Mouse (Mus musculus): Measurements from ENCODE around the gene Socs4.
"Not testable (repeated sequence)": the region's sequence is repeated elsewhere in the genome, so short reads cannot be mapped to it uniquely, and the experiment has no call there.

The Socs4 gene

DNA sequence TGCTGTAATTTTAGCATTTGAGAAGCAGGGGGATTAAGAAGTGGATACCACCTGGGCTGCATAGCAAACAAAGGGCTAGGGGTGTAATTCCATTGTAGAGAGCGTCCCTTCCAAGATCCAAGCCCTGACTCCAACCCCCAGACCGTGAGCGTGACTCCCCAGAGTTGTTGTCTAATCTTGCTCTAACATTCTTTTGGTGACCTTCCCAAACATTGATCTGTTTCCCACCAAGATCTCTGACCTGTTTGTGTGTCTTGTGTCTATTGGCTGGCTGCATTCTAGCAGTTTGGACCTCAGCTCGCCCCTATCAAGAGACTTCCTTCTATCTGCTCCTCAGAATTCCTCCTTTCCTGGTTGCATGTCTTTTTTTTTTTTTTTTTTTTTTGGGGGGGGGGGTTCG is 10.3 kb downstream of the Socs4 start:
- no peak for DNase-seq (ENCODE audit: low spot score in 2 of 2)

DNA sequence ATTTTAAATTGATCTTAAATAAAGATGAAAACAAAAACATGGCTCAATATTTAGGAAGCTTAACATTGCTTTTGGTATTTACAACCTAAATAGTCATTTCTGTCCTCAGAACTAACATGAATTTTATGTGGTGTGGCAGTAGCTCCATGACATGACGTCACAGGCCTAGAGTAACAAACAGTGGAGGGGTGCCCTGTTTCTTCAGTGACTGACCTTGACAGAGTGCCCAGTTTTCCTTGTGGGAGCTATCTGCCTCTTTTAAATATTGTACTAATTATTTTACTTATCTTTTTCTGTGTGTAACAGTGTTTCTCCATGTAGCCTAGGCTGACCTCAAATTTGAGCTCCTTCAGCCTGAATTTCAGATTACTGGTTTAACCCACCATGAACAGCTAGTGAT is 15.0 kb downstream of the Socs4 start:
- no peak for DNase-seq (ENCODE audit: low spot score in 2 of 2)

DNA sequence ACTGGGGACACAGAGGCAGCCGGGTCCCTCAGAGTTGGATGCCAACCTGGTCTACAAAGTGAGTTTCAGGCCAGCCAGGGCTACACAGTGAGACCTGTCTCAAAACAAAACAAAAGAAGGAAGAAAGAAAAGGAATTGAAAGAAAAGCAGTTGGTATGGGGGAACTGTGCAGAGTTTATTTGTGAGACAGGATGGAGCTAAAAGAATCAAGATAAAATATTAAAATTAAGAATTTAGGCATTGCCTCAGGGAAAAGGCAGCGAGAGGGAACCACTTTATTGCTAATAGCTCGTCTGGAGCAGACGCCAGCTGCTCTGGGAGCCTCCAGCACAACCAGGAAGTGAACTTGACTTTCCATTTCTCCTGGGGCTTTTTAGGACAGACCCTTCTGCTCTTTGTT is 17.4 kb downstream of the Socs4 start:
- no peak for DNase-seq (ENCODE audit: low spot score in 2 of 2)

DNA sequence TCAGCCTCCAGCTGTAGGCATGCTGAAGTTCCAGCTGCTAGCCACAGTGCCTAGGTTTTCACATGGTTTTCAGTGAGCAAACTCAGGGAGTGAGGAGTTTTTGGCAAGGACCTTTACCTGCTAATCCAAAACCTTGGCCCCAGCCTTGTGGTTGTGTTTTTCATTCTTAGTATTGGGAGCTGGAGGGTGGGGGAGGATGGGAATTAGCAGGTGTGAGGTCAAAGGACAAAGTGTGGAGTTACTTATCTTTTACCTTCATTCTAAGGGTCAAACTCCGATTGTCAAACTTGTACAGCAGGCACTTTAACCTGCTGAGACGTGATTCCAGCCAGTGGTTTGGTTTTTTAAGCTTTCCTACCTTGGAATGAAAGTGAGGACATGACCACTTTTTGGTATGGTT is 19.5 kb downstream of the Socs4 start:
- DNase-seq (ENCODE audit: low spot score in 2 of 2), result no peak

DNA sequence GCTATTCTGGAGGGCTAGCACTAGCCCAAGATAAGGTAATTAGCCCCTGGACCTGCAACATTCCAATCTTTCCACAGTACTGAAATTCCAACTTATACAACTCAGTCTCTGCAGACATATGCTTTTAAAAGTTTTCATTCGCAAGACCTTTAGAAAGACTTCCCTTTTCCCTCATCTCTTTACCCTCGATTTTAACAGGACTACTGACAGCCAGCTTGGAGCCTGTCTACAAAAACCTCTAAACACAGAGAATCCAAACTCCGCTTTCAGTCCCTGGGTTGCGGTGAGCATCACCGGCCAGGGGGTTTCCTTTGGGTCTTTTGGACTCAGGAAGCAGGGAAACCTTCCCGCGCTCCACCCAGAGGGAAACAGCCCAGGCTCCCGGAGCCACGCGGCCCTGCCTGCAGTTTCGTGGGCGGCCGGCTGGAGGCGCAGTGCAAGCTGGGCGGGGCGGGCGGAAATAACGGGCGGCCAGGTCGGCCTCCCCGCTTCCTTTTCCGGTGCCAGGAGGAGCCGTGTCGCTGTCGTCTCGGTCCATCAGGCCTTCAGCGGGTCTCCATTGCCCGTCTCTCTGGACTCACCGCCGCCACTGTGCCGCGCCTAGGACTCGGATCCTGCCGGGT is 21.2 kb downstream of the Socs4 start, which contains the start of gene Mapk1ip1l:
Gene Mapk1ip1l (plus strand): TSS at position 482 of the 623 bp plus-strand sequence.
- peak; percentile 91 to 92 for DNase-seq (ENCODE audit: low spot score in 2 of 2)

DNA sequence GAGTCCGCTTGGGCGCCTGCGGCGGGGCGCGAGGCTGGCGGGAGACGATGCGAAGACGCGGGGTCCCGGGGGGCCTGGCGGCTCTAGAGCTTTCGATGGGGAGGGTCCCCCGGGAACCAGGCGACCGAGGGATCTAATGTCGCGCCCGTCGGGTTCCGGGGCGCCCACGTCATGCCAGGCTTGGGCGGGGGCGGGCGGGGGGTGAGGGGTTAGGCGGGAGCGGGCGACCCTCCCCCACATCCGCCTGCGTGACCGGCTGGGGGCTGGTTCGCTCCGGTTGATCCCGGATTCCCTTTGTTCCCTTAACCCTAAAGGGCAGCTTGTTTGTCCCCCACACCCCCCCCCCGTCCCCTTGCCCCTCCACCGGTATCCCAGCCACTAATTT is 21.7 kb downstream of the Socs4 start:
- DNase-seq (ENCODE audit: low spot score in 2 of 2), result no peak

DNA sequence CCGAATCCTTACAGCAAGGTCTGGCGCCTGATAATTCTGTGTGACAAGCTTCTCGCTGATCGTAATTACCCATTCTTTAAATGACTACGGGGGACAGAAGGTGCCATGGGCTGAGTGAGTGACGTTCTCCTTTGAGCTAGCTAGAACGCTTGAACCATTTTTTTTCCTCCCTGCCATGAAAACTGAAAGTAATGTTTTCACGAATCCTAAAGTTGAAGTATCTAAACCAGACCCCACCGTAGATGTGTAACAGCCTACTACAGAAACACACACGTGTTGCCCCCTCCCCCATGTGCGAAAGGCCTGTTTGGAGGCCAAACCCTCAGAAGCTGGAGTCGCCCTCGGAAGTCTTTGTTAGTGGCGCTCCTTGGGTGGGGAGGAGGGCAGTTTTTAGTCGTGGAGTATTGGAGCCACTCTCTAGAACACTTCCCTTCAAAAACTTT is 22.1 kb downstream of the Socs4 start:
- DNase-seq (ENCODE audit: low spot score in 2 of 2), result peak; percentile 15 to 21

DNA sequence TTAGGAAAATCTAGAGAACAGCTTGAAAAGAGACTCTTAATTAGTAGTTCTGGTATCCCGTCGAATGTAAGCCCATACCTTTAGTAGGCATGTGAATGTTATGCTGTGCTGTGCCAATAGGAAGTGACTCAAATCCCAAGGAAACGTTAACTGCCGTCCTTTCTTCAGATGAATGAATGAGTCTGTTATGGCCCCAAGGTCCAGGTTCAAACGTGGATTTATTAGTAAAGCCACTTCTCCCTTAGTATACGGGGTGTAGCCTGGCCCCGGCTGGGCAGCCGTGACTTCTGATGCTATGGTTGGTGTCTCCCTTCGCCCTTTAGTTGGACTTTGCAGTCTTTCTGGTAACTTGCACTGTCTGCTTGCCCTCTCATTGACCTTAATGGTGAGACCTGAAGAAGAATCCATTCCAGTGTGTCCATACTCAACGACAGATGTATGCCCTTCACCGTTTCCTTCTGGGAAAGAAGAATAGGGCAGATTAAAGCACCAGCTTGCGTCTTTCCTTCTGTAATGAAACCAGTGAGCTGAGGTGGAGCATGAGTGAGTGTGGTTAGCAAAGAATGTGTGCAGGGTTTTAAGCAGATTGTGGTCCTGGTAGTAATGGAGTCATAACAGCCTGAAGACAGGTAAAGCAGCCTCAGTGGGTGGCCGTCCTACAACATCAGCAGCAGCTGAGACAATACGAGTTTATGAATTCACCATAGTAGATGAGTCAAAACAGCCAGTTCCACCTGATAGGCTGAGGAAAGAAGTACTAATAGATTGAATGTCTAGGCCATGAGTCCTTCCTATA is 26.4 kb downstream of the Socs4 start:
- DNase-seq (ENCODE audit: low spot score in 2 of 2), result no peak

DNA sequence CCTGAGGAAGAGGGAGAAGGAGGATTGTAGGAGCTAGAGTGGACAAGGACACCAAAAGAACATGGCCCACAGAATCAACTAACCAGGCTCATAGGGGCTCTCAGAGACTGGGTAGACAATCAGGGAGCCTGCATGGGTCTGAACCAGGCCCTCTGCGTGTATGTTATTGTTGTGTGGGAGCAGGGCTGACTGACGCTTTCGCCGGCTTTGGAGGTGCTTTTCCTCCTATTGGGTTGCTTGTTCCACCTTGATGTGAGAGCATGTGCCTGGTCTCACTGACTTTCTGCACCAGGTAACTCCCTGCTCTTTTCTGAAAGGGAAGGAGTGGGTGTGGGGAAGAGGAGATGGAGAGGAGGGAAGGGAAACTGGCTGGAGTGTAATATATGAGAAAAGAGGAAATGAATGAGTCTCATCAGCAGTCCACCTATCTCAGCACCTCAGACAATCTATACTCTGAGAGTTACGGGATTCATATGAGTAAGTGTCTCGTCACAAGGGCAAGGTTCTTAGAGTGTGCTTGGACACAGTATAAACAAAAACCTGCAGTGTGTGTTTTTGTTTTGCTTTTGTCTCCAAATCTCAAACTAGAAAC is 28.2 kb downstream of the Socs4 start:
- DNase-seq (ENCODE audit: low spot score in 2 of 2), result no peak

DNA sequence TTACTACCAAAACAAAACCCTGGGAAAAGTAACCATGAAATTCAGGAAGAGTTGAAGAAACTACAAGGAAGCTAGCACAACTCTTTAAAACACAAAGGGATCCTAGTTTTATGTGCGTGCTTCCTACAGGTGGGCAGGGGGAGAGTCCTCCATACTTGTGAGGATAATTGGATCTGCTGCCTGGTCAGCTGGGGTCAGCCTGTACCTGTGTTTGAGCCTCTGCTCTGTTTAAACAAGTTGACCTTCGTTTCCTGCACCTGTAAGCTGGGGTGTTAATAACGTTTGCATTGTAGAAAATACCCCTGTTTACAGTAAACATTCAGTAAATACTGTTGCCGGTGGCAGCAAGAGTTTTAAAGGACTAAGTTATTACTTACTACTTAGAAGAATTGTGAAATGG is 29.2 kb downstream of the Socs4 start:
- DNase-seq (ENCODE audit: low spot score in 2 of 2), result no peak

DNA sequence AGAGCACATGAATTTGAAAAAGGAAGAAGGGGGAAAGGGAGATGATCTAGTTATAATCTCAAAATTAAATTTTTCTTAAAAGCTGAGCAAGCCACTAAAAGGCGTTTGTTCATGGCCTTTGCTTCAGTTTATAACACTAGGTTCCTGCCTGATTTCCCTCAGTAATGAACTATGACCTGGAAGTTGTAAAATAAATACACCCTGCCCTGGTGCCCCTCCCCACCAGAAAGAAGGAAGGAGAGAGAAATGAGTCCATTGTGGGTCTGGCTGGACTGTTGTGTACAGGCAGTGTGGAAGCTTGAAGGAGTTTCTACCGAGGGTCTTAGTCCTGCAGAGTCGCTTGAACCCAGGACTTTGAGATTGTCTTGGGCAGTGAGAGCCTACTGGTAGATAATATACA is 30.9 kb downstream of the Socs4 start:
- no peak for DNase-seq (ENCODE audit: low spot score in 2 of 2)

DNA sequence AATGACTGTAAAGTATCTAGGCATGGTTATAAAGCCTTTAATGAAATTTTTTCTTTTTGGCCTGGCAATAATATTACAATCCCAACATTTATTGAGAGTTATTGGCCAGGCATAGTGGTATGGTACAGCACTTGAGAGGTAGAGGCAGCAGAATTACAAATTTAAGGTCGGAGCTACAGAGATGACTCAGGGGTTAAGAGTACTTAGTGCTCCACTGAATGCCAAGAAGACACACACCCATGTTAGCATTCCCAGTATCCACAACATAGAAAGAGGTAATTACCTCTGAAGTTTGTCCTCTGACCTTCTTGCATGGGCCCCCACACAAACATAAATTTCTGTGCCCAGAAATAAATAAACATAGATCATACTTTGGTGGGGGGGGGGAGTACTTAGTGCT is 32.3 kb downstream of the Socs4 start:
- no peak for DNase-seq (ENCODE audit: low spot score in 2 of 2)

DNA sequence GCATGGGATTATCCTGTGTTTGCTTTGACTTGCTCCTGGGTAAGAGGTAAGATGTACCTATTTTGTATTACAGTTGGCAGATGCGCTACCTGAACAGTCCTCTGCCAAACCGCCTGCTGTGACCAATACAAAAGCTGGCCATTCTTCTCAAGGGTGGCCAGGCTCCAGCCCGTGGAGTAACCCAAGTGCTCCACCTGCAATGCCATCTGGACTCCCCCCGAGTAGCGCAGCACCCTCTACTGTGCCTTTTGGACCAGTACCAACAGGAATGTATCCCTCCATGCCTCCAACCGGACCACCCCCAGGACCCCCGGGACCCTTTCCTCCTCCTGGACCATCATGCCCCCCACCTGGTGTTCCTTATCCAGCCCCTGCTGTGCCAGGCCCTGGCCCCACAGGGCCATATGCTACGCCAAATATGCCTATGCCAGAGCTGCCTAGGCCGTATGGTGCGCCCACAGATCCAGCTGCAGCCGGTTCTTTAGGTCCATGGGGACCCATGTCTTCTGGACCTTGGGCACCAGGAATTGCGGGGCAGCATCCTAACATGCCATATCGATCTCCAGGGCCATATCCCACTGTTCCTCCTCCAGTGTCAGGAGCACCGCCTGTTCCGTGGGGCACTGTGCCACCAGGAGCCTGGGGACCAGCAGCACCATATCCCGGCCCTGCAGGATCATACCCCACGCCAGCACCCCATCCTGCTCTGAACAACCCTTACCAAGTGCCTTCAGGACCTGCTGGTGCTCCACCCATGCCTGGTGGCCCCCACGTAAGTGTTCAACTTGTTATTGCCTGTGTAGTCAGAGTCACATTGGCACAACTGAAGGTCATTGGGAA is 33.8 kb downstream of the Socs4 start:
- no peak for DNase-seq (ENCODE audit: low spot score in 2 of 2)

DNA sequence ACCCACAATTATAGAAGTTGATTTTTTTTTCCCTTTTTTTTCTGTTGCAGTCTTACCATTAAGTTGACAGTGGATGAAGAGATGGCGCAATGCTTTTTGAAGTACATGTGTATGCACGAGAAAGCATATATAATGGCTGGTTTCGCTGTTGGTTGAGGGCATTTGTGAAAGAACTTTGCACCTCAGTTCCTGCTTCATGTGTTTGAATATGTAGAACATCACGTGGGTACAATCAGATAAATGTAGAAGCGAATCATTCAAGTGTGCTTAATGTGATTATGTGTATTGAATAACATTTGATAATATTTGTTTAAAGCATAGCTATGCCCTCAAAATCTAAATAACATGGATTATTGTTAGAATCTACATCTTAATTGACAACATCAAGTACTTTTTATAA is 42.6 kb downstream of the Socs4 start:
- no peak for DNase-seq (ENCODE audit: low spot score in 2 of 2)

DNA sequence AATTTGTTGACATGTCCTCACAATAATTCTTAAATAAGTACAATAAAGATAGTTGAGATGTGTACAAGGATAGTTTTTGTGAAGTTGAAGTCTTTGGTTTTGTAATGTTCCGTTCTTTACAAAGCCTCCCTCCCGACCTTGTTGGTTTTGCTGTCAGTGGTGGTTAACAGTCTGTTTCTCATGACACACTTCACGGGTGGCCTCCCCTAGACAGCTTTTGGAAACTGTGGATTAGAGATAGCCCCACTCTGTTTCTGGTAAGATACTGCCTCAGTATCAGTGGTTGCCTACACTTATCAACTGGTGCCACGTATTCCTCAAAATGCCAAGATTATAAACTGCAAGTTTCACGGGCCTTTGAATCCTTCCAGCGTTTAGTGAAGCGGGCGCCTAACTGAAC is 44.9 kb downstream of the Socs4 start:
- DNase-seq (ENCODE audit: low spot score in 2 of 2), result not testable (repeated sequence)

DNA sequence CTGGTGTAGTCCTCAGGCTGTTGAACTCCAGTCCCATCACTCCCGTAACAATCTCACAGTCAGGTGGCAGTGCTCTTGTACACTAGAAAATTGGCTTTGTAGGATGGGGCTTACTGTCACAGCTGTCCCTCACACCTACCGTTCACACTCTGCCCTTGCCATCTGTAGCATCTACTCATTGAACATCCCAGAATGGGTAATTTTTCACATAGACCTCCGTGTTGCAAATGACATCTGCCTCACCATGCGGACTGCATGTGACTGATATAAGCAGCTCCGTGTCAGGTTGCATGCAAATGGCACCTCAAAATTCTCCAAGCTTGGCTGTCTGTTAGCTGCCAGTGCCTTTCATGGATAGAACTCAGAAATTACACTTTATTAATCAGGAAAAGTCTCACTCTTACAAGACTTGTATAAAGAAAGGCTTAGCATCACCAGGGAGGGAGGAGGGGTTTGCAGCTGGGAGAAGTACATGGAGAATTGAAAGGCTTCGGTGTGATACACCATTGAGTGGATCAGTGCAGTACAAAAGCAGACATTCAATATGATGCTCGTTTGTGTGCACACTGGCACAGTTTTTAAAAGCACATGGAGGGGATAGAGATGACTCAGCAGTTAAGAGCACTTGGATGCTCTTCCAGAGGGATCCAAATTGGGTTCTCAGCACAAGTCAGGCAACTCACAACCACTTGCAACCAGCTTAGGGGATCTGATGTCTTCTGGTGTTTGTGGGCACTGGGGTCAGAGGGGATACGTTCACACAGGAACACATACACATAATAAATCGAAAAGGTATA is 49.4 kb downstream of the Socs4 start:
- no peak for DNase-seq (ENCODE audit: low spot score in 2 of 2)

DNA sequence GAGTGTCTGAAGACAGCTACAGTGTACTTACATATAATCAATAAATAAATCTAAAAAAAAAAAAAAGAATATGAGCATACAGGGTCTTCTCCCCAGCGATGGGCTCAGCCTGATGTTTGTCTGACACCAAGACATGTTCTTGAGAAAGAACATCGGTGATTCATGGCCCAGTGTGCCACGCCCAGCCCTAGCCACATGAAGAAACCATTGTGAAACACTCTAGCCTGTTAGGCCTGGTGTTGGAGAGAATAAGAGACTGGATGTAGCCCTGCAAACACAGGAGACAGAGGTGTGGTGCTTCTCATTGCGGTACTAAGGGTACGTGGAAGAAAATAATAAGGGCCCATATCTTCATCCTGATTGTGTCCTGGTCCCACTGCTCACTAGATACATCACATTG is 50.6 kb downstream of the Socs4 start:
- no peak for DNase-seq (ENCODE audit: low spot score in 2 of 2)

DNA sequence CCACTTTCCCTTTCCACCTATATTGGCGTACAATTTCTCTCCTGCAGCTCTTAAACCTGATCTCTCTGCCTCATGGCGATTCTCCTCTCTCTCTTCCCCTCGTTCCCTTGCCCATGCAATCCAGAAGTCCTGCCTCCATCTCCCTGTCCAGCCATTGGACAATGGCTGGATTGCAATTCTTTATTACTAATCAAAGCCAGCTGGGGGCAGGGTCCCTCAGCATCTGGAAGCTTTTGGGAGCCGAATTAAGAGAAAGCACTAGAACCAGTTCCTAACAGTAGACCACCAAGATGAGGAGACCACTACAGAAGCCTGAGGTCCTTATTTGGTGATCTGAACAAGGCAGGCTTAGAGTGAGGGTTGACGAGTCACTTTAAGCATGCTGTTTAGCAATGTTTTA is 55.2 kb downstream of the Socs4 start:
- no peak for DNase-seq (ENCODE audit: low spot score in 2 of 2)

DNA sequence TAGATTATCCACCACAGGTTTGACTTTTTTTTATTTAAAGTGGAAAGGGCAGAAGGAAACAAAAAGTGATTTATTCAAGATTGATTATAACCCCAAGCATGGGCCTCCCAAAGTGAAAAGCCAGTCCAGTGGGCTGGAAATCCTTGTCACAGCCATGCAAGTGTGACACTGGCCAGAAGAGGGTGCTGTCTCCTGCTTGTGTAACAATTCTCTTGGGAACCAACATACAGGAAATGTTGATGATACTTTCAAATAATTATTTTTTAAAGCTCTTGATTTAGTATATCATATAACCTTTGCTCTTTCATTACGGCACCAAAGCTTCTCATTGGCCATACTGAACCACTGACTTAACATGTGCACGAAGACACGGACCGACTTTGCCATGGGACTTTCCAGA is 58.1 kb downstream of the Socs4 start:
- peak in 1 of 2 experiments; percentile 36 for DNase-seq (ENCODE audit: low spot score in 2 of 2)

DNA sequence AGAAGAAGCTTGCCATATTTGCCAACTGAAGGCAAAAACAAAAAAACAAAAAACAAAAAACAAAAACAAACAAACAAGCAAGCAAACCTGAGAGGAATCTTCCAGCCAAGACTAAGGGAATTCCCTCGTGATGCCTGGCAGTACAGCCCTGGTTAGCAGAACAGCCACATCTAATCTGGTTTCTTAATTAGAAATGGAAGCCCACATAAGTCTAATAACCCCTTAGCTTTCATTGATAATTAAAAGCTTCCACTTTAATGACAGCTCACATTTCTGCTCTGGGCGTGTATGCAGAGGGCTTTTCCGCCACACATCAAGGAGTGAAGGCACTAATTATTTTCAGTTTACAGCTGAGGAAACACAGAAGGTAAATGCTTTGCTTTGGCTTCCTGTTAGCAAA is 58.6 kb downstream of the Socs4 start:
- no peak for DNase-seq (ENCODE audit: low spot score in 2 of 2)

DNA sequence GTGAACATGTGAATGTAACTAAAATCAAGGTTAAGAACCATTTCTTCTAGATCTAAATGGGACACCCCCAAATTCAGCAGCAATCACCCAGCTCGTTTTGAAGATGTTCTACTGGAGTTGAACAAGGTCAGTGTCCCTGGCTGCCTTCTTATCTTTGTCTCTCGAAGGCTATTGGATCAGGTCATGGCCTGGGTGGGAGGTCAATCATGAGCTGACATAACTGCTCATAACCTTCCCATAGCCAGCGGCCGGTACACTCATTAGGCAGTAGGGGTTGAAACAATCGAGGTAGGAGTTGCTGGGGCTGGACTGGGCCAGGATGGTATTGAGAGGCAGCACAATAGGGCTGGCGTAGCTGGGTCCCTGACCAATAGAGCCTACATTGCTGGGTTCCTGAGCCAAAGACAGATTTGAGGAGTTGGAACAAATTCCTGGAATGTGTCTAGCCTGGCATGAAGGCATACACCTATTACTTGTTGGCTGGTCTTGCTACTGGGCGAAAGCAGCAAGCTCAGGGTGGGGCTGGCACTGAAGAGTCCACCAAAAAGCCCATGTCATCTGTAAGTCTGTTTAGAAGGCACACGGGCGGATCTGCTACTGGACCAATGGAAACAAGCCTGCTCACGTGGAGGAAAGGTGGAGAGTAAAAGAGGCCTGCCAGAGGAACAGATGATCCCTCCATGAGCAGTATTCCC is 63.6 kb downstream of the Socs4 start:
- DNase-seq (ENCODE audit: low spot score in 2 of 2), result no peak
